Mouse (Mus musculus) E14TG2a.4 (cell line): ENCODE measurements around the gene Thtpa.

Source experiments
- CTCF ChIP-seq: conservative IDR thresholded peaks from 2 replicates; pipeline ENCODE4 v1.5.1; 2014; ENCODE audit warnings: low read length
- NANOG ChIP-seq: IDR thresholded peaks from 2 replicates; pipeline ENCODE4 v1.6.1; 2014; ENCODE audit warnings: borderline replicate concordance, low read length, mixed read lengths
- POU5F1 ChIP-seq: IDR thresholded peaks from 2 replicates; pipeline ENCODE4 v1.6.1; 2014; ENCODE audit warnings: low read length, borderline replicate concordance

- no peak for TF ChIP-seq CTCF
- no peak for TF ChIP-seq NANOG
- TF ChIP-seq POU5F1 = no peak
Observed at GRCm38 (mm10) chr14:55083481-55083880, 11.1 kb upstream of the Thtpa start.
